Mouse (Mus musculus) midbrain, postnatal 0 days (tissue): Measurements from ENCODE around the gene P2rx6. TPM values are rescaled to one million over a fixed set of nuclear protein-coding genes. Genes with fewer than 3 reads are reported as not detected.

ENCODE experiments used
- ATAC-seq: fragments of 200-750 bp; cut with Nextera tagmentation; 2 replicates; pipeline ENCODE4 v1.8.0; 2017; ENCODE audit warnings: moderate number of reproducible peaks, mild to moderate bottlenecking, moderate TSS enrichment, moderate library complexity; ENCODE audit not compliant: low FRiP score
- DNase-seq: peaks from one replicate; pipeline ENCODE4 v3.0.0-alpha.2; 2015; ENCODE audit warnings: low spot score
- H3K27ac ChIP-seq: fragments of 300-500 bp; sonication (generic); 2 replicates; pipeline ENCODE4 v1.5.1; 2014; ENCODE audit warnings: low read depth, mild to moderate bottlenecking, low read length, mixed read lengths
- H3K27me3 ChIP-seq: fragments of 300-500 bp; sonication (generic); 2 replicates; pipeline ENCODE4 v1.6.1; 2014; ENCODE audit warnings: low read length, control low read depth, mixed read lengths; ENCODE audit not compliant: insufficient read depth
- H3K36me3 ChIP-seq: fragments of 300-500 bp; sonication (generic); 2 replicates; pipeline ENCODE4 v1.6.1; 2014; ENCODE audit warnings: low read length, control low read depth, mixed read lengths; ENCODE audit not compliant: insufficient read depth
- H3K4me1 ChIP-seq: fragments of 300-500 bp; sonication (generic); 2 replicates; pipeline ENCODE4 v1.6.1; 2014; ENCODE audit warnings: mild to moderate bottlenecking, control low read depth, antibody characterized with exemption, low read length, mixed read lengths; ENCODE audit not compliant: insufficient read depth
- H3K4me2 ChIP-seq: fragments of 300-500 bp; sonication (generic); 2 replicates; pipeline ENCODE4 v1.6.1; 2014; ENCODE audit warnings: low read depth, mild to moderate bottlenecking, low read length, mixed read lengths; ENCODE audit not compliant: poor library complexity, severe bottlenecking
- H3K4me3 ChIP-seq: fragments of 300-500 bp; sonication (generic); 2 replicates; pipeline ENCODE4 v1.5.1; 2014; ENCODE audit warnings: low read depth, mild to moderate bottlenecking, low read length, moderate library complexity
- H3K9ac ChIP-seq: fragments of 300-500 bp; sonication (generic); replicated peaks from 2 replicates; pipeline ENCODE4 v1.6.1; 2014; ENCODE audit warnings: mild to moderate bottlenecking, low read length, moderate library complexity, mixed read lengths; ENCODE audit not compliant: poor library complexity, severe bottlenecking
- H3K9me3 ChIP-seq: fragments of 300-500 bp; sonication (generic); 2 replicates; pipeline ENCODE4 v1.6.1; 2016; ENCODE audit warnings: low read length, control low read depth
- CTCF ChIP-seq: IDR thresholded peaks from 2 replicates; pipeline ENCODE4 v1.5.1; 2016; ENCODE audit warnings: antibody characterized with exemption, mild to moderate bottlenecking
- WGBS: fragments of 180-500 bp; shearing (Covaris S2); extraction: QIAGEN DNeasy Blood & Tissue Kit; methylation state at CpG from one replicate; pipeline ENCODE4 v1.1.7; 2014; 5-methylcytosine and 5-hydroxymethylcytosine counted together
- polyA plus RNA-seq: library from polyadenylated mRNA; unstranded; fragments of >200 nt; fragmentation: Nextera tagmentation; extraction: Ambion mirVana; gene quantifications from 2 replicates; pipeline ENCODE4 v1.2.1, GENCODE M21; 2015
- total RNA-seq: library from RNA; depleted of rRNA; stranded (reverse); fragments of >200 nt; gene quantifications from 2 replicates; pipeline ENCODE4 v1.2.3, GENCODE M21; 2014; rRNA removed

Gene P2rx6
- total and polyA plus RNA-seq, 2 experiments from 2014 or later, result 2.6 to 2.9 TPM

DNA sequence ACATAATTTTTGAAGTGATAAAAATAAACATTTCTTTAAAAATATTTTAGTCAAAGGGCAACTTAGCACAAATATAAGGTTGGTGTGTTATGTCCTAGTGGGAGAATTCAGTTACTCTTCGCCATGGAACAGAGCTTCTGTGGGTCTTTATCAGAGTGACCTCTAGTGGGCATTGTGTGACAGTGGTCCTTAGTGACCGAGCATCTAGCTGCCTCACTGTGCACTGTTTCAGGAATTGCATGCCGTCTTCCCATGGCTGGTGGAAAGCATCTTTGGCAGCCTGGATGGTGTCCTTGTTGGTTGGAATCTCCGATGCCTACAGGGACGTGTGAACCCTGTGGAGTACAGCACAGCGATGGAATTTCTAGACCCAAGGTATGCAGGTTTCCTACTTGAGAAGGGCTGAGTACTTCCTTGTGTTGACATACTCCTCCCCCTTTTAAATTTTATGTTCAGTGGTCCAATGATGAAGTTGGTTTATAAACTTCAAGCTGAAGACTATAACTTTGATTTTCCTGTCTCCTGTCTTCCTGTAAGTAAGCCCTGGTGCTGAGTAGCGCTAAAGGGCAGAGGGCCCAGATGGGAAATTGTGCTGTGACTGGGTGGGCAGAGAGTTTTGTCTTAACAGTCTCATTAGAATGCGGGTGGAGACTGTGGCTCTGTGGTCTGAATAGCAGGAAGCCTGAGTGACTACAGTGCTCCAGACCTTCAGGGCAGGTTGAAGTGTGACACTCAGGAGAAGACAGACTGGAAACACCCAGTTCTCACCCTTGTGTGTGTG, 64.0 kb downstream of the P2rx6 start:
- peaks cover 53% of the 10 kb centered on the region for H3K36me3 ChIP-seq

DNA sequence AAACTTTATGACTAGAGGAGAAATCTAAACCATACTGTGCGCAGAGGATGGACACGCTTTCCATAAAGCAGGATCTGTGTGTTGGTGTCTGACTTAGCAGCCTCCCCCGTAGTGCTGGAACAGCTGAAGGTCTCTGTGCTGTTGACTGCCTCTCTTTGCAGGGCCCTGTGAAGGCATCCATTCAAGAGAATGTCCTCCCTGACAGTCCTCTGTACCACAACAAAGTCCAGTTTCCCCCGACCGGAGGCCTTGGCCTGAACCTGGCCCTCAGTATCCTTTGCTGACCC, 64.5 kb downstream of the P2rx6 start:
- TF ChIP-seq CTCF, result no peak
- ATAC-seq (no peak), DNase-seq (no peak)
- H3K36me3 ChIP-seq, result peaks cover 56% of the 10 kb centered on the region
- H3K27me3 ChIP-seq, result no peaks in the 10 kb centered on the region
- H3K9me3 ChIP-seq, result no peaks in the 10 kb centered on the region
- H3K4me2 ChIP-seq, result no peak overlapping the region
- no peak overlapping the region for H3K9ac ChIP-seq
- H3K27ac ChIP-seq, result no peak overlapping the region
- WGBS, result 98% methylated on average over 5 of the region's 5 CpGs
- H3K4me1 ChIP-seq, result no peaks in the 10 kb centered on the region
- no peak overlapping the region for H3K4me3 ChIP-seq

More for the DNA sequence above, 64.0 kb downstream of the P2rx6 start:
- Histone ChIP-seq H3K4me2 (no peak overlapping the region), H3K9ac (no peak overlapping the region), H3K4me1 (no peaks in the 10 kb centered on the region), H3K27ac (no peak overlapping the region), H3K9me3 (no peaks in the 10 kb centered on the region), H3K4me3 (no peak overlapping the region), H3K27me3 (no peaks in the 10 kb centered on the region)
- 70% methylated on average over 8 of the region's 8 CpGs for WGBS
- DNase-seq, result peak; percentile 74
- 0 out of 2 replicates have a peak, but pooled peaks have one; percentile 60 for ATAC-seq
- TF ChIP-seq CTCF, result peak; percentile 82

Other genes with a start within 250 kb of the P2rx6 start
- gene Serpind1, start 230.5 kb upstream of the P2rx6 start, total RNA-seq, result 7.3 and 9.4 TPM in 2 replicates
- gene Serpind1, start 230.5 kb upstream of the P2rx6 start, polyA plus RNA-seq, result 9.4 and 10.0 TPM in 2 replicates
- gene Snap29, start 155.9 kb upstream of the P2rx6 start, total RNA-seq, result 40.5 and 42.5 TPM in 2 replicates
- 14.5 and 16.2 TPM in 2 replicates for gene Snap29, start 155.9 kb upstream of the P2rx6 start, polyA plus RNA-seq
- 122 and 135 TPM in 2 replicates for gene Pi4ka, start 155.6 kb upstream of the P2rx6 start, total RNA-seq
- gene Pi4ka, start 155.6 kb upstream of the P2rx6 start, polyA plus RNA-seq, result 46.5 and 49.3 TPM in 2 replicates
- 47.8 and 54.4 TPM in 2 replicates for gene Crkl, start 109.9 kb upstream of the P2rx6 start, total RNA-seq
- 58.2 and 61.1 TPM in 2 replicates for gene Crkl, start 109.9 kb upstream of the P2rx6 start, polyA plus RNA-seq
- 16.2 and 23.2 TPM in 2 replicates for gene Aifm3, start 72.3 kb upstream of the P2rx6 start, total RNA-seq
- gene Aifm3, start 72.3 kb upstream of the P2rx6 start, polyA plus RNA-seq, result 12.5 and 14.1 TPM in 2 replicates
- 221 and 264 TPM in 2 replicates for gene Lztr1, start 53.2 kb upstream of the P2rx6 start, total RNA-seq
- gene Lztr1, start 53.2 kb upstream of the P2rx6 start, polyA plus RNA-seq, result 94.0 and 104 TPM in 2 replicates
- gene Thap7, start 30.7 kb upstream of the P2rx6 start, total RNA-seq, result 59.3 and 65.5 TPM in 2 replicates
- 57.1 and 64.1 TPM in 2 replicates for gene Thap7, start 30.7 kb upstream of the P2rx6 start, polyA plus RNA-seq
- gene Lrrc74b, start 638 bp upstream of the P2rx6 start, total RNA-seq, result 1.1 and 2.9 TPM in 2 replicates
- 2.1 and 2.5 TPM in 2 replicates for gene Lrrc74b, start 638 bp upstream of the P2rx6 start, polyA plus RNA-seq
- gene Slc7a4, start 21.3 kb downstream of the P2rx6 start, total RNA-seq, result 69.7 and 76.6 TPM in 2 replicates
- gene Slc7a4, start 21.3 kb downstream of the P2rx6 start, polyA plus RNA-seq, result 45.7 and 46.5 TPM in 2 replicates
- 49.9 and 58.5 TPM in 2 replicates for gene Smpd4, start 57.5 kb downstream of the P2rx6 start, total RNA-seq
- gene Smpd4, start 57.5 kb downstream of the P2rx6 start, polyA plus RNA-seq, result 23.4 and 24.7 TPM in 2 replicates
- 22.5 and 25.3 TPM in 2 replicates for gene Ccdc74a, start 84.6 kb downstream of the P2rx6 start, total RNA-seq
- 30.8 and 35.5 TPM in 2 replicates for gene Ccdc74a, start 84.6 kb downstream of the P2rx6 start, polyA plus RNA-seq
- gene Med15, start 171.0 kb downstream of the P2rx6 start, total RNA-seq, result 58.3 and 60.7 TPM in 2 replicates
- gene Med15, start 171.0 kb downstream of the P2rx6 start, polyA plus RNA-seq, result 43.0 and 49.3 TPM in 2 replicates
- 150 and 156 TPM in 2 replicates for gene Klhl22, start 197.7 kb downstream of the P2rx6 start, total RNA-seq
- gene Klhl22, start 197.7 kb downstream of the P2rx6 start, polyA plus RNA-seq, result 79.3 and 82.6 TPM in 2 replicates
- gene Scarf2, start 235.4 kb downstream of the P2rx6 start, total RNA-seq, result 8.5 and 12.6 TPM in 2 replicates
- gene Scarf2, start 235.4 kb downstream of the P2rx6 start, polyA plus RNA-seq, result 2.1 and 2.4 TPM in 2 replicates